Mouse (Mus musculus): Measurements from ENCODE around the gene Lpcat3.

GRCm38 (mm10) chr6:124746654-124747632 is 84.1 kb downstream of the Lpcat3 start:
- TF ChIP-seq CTCF (conservative IDR thresholded peaks at IDR 0.05; ENCODE audit: low read length) (no peak), NANOG (IDR thresholded peaks at IDR 0.05; ENCODE audit: borderline replicate concordance, low read length) (no peak)

Data from E14TG2a.4 (cell line).